Comparison of ENCODE assay signal across 8 mouse cellular contexts in genomic region chr5:121397187-121398145, GRCm38 (mm10). TPM values are rescaled to one million over a fixed set of nuclear protein-coding genes. Genes with fewer than 3 reads are reported as not detected.
DNase-seq lines count a peak whose midpoint lies in the region; ATAC-seq and TF ChIP-seq lines count a peak whose summit lies in the region.

TSS of gene Naa25 (plus strand) at chr5:121397936.

- H3K9ac ChIP-seq in heart, embryonic 11.5 days (ENCODE audit: low read depth, low read length) = peak within 1 kb of the TSS; percentile 90
- H3K9ac ChIP-seq in kidney, embryonic 16.5 days (replicated peaks; ENCODE audit: low read length) = peak within 1 kb of the TSS; percentile 81
- H3K9ac ChIP-seq in liver, adult 2 months (ENCODE audit: low read depth, low read length) = peak within 1 kb of the TSS; percentile 93

- peak; percentile 53; the same call in 1 of the 2 replicates for TF ChIP-seq POLR2A in brain, embryonic 14.5 days (IDR thresholded peaks at IDR 0.05; ENCODE audit: borderline replicate concordance, extremely low read depth, insufficient read depth, insufficient read length, poor library complexity, severe bottlenecking)
- peak; percentile 39; the same call in 1 of the 2 replicates for TF ChIP-seq POLR2A in liver, adult 2 months (IDR thresholded peaks at IDR 0.05; ENCODE audit: extremely low read depth, insufficient read depth, low read length)
- peak; percentile 69 for TF ChIP-seq POLR2A in myocyte (IDR thresholded peaks at IDR 0.05; ENCODE audit: insufficient read length, low read depth)

- peak within 1 kb of the TSS; percentile 93 for H3K4me3 ChIP-seq in C2C12 (ENCODE audit: insufficient read depth, poor library complexity, severe bottlenecking)
- H3K4me3 ChIP-seq in erythroblast, embryonic 14.5 days (replicated peaks) = peak within 1 kb of the TSS; percentile 84
- H3K4me3 ChIP-seq in heart, embryonic 11.5 days (ENCODE audit: low read depth, low read length) = peak within 1 kb of the TSS; percentile 97
- peak within 1 kb of the TSS; percentile 70 for H3K4me3 ChIP-seq in kidney, embryonic 16.5 days (ENCODE audit: low read length)
- H3K4me3 ChIP-seq in liver, adult 2 months (ENCODE audit: insufficient read depth, low read depth, low read length) = peak within 1 kb of the TSS; percentile 90
- H3K4me3 ChIP-seq in myocyte = peak within 1 kb of the TSS; percentile 93

- H3K4me1 ChIP-seq in erythroblast, embryonic 14.5 days (ENCODE audit: control insufficient read depth) = peaks cover 55% of the 10 kb centered on the region
- peaks cover 17% of the 10 kb centered on the region for H3K4me1 ChIP-seq in heart, embryonic 11.5 days (ENCODE audit: control insufficient read depth, insufficient read depth, low read length)
- H3K4me1 ChIP-seq in kidney, embryonic 16.5 days (ENCODE audit: insufficient read depth, low read length) = peaks cover 25% of the 10 kb centered on the region
- H3K4me1 ChIP-seq in liver, adult 2 months (ENCODE audit: control insufficient read depth, insufficient read depth, low read length) = peaks cover 24% of the 10 kb centered on the region

- H3K27ac ChIP-seq in heart, embryonic 11.5 days (ENCODE audit: low read depth, low read length) = peak within 1 kb of the TSS; percentile 86
- peak within 1 kb of the TSS; percentile 91 for H3K27ac ChIP-seq in kidney, embryonic 16.5 days (ENCODE audit: low read length)
- H3K27ac ChIP-seq in liver, adult 2 months (replicated peaks; ENCODE audit: insufficient read depth, low read depth, low read length) = peak within 1 kb of the TSS; percentile 71

- H3K27me3 ChIP-seq in C2C12 (ENCODE audit: control insufficient read depth, insufficient read depth, insufficient read length) = no peaks in the 10 kb centered on the region
- H3K27me3 ChIP-seq in erythroblast, embryonic 14.5 days (ENCODE audit: control insufficient read depth) = no peaks in the 10 kb centered on the region
- no peaks in the 10 kb centered on the region for H3K27me3 ChIP-seq in heart, embryonic 11.5 days (ENCODE audit: control insufficient read depth, insufficient read depth, low read length)
- no peaks in the 10 kb centered on the region for H3K27me3 ChIP-seq in kidney, embryonic 16.5 days (ENCODE audit: insufficient read depth, low read length)
- no peaks in the 10 kb centered on the region for H3K27me3 ChIP-seq in liver, adult 2 months (ENCODE audit: control insufficient read depth, insufficient read depth, low read length)
- no peaks in the 10 kb centered on the region for H3K27me3 ChIP-seq in myocyte (ENCODE audit: control insufficient read depth, insufficient read depth, insufficient read length)
- no peaks in the 10 kb centered on the region for H3K27me3 ChIP-seq in splenic B cell, adult 2 months (ENCODE audit: control insufficient read depth, insufficient read depth, low read length, poor library complexity, severe bottlenecking)

- 9% methylated on average over 52 of the region's 53 CpGs for WGBS in heart, embryonic 11.5 days (ENCODE audit: insufficient replicate concordance)
- WGBS in kidney, embryonic 16.5 days = 10% methylated on average over 53 of the region's 53 CpGs
- 7% methylated on average over 53 of the region's 53 CpGs for WGBS in liver, adult 2 months

- DNase-seq in brain, embryonic 14.5 days (ENCODE audit: low read depth) = peak; percentile 99
- peak; percentile 79 for DNase-seq in liver, adult 2 months (ENCODE audit: extremely low read depth, low read depth, low spot score)
- peak; percentile 98 for DNase-seq in splenic B cell, adult 2 months (ENCODE audit: low read depth, low spot score)

- H3K79me3 ChIP-seq in C2C12 (ENCODE audit: low read depth) = peaks cover 44% of the 10 kb centered on the region

- H3K36me3 ChIP-seq in C2C12 (ENCODE audit: control insufficient read depth, insufficient read depth) (peaks cover 22% of the 10 kb centered on the region), myocyte (ENCODE audit: control insufficient read depth, insufficient read depth) (peaks cover 11% of the 10 kb centered on the region)
- H3K36me3 ChIP-seq in erythroblast, embryonic 14.5 days (ENCODE audit: control insufficient read depth) = peaks cover 25% of the 10 kb centered on the region
- no peaks in the 10 kb centered on the region; the same call in 1 of the 2 replicates for H3K36me3 ChIP-seq in heart, embryonic 11.5 days (ENCODE audit: control insufficient read depth, insufficient read depth, low read length)
- H3K36me3 ChIP-seq in kidney, embryonic 16.5 days (ENCODE audit: insufficient read depth, low read length) = peaks cover 5% of the 10 kb centered on the region; the same call in 1 of the 2 replicates
- no peaks in the 10 kb centered on the region for H3K36me3 ChIP-seq in liver, adult 2 months (ENCODE audit: control insufficient read depth, insufficient read depth, low read length)
- H3K36me3 ChIP-seq in splenic B cell, adult 2 months (ENCODE audit: control insufficient read depth, insufficient read depth, low read length, poor library complexity, severe bottlenecking) = no peaks in the 10 kb centered on the region

- H3K4me2 ChIP-seq in heart, embryonic 11.5 days = peak within 1 kb of the TSS; percentile 95
- peak within 1 kb of the TSS; percentile 92 for H3K4me2 ChIP-seq in kidney, embryonic 16.5 days (replicated peaks; ENCODE audit: low read depth, low read length)
- H3K4me2 ChIP-seq in myocyte (ENCODE audit: low read depth) = peak within 1 kb of the TSS; percentile 92

- H3K79me2 ChIP-seq in C2C12 (ENCODE audit: control insufficient read depth, insufficient read depth) = peaks cover 48% of the 10 kb centered on the region
- H3K79me2 ChIP-seq in liver, adult 2 months (ENCODE audit: control insufficient read depth, insufficient read depth, low read length) = peaks cover 27% of the 10 kb centered on the region
- peaks cover 44% of the 10 kb centered on the region for H3K79me2 ChIP-seq in myocyte (ENCODE audit: control insufficient read depth, insufficient read depth)

- peak within 1 kb of the TSS; percentile 81 for H3ac ChIP-seq in C2C12 (ENCODE audit: control insufficient read depth, insufficient read length, low read depth)
- H3ac ChIP-seq in myocyte (ENCODE audit: control insufficient read depth, insufficient read length) = peak within 1 kb of the TSS; percentile 89

- ATAC-seq in heart, embryonic 11.5 days (replicated peaks; ENCODE audit: insufficient number of reproducible peaks, low FRiP score, low TSS enrichment) = peak; percentile 93
- ATAC-seq in kidney, embryonic 16.5 days (ENCODE audit: low FRiP score, low TSS enrichment) = peak; percentile 95

- no peaks in the 10 kb centered on the region for H3K9me3 ChIP-seq in erythroblast, embryonic 14.5 days (ENCODE audit: control insufficient read depth, low read length)
- no peaks in the 10 kb centered on the region for H3K9me3 ChIP-seq in heart, embryonic 11.5 days (replicated peaks; ENCODE audit: control insufficient read depth, low read length)
- no peaks in the 10 kb centered on the region for H3K9me3 ChIP-seq in kidney, embryonic 16.5 days (ENCODE audit: low read length)

- no peak for TF ChIP-seq CTCF in C2C12 (IDR thresholded peaks at IDR 0.05; ENCODE audit: control insufficient read depth, insufficient read depth, insufficient read length)
- TF ChIP-seq CTCF in brain, embryonic 14.5 days (IDR thresholded peaks at IDR 0.05; ENCODE audit: borderline replicate concordance, extremely low read depth, insufficient read depth, insufficient read length) = no peak
- TF ChIP-seq CTCF in liver, adult 2 months (IDR thresholded peaks at IDR 0.05; ENCODE audit: low read depth, low read length) = no peak

TF ChIP-seq in C2C12, 6 proteins besides CTCF, POLR2A, EP300 and RAD21:
- TF ChIP-seq MAX (IDR thresholded peaks at IDR 0.05) (peak; percentile 69), CEBPB (IDR thresholded peaks at IDR 0.05; ENCODE audit: low read depth) (peak; percentile 15), USF1 (IDR thresholded peaks at IDR 0.05; ENCODE audit: low read depth) (no peak)

TF ChIP-seq in myocyte, 11 proteins besides CTCF, POLR2A, EP300 and RAD21:
- TF ChIP-seq CEBPB (IDR thresholded peaks at IDR 0.05; ENCODE audit: insufficient read depth, poor library complexity, severe bottlenecking) (no peak), TCF3 (IDR thresholded peaks at IDR 0.05; ENCODE audit: insufficient read length, low read depth) (no peak), USF1 (IDR thresholded peaks at IDR 0.05; ENCODE audit: low read depth) (no peak), POLR2AphosphoS2 (IDR thresholded peaks at IDR 0.05; ENCODE audit: insufficient read length, low read depth) (peak; percentile 39), MYOD1 (IDR thresholded peaks at IDR 0.05; ENCODE audit: control insufficient read depth in 1 of 3, insufficient read length in 2 of 3, low read depth in 2 of 3) (no peak), REST (IDR thresholded peaks at IDR 0.05; ENCODE audit: insufficient read depth, insufficient read length) (no peak)
TF ChIP-seq in myocyte: peak in this region for 1.

RNA-seq across cellular contexts. Expression of gene Naa25, which starts in this region (rescaled TPM):
- polyA plus RNA-seq in C2C12 (2012; fragmentation: generic; extraction: Trizol) (16.8 TPM), myocyte (2012; fragmentation: generic; extraction: Trizol) (22.0 TPM)
- polyA plus RNA-seq in brain, embryonic 14.5 days (2012; rRNA removed) = 29.7 and 30.1 TPM in 2 replicates
- polyA plus RNA-seq in erythroblast, embryonic 14.5 days (2012) = 0.10 and 0.11 TPM in 2 replicates
- polyA plus RNA-seq in heart, embryonic 11.5 days (2014; fragmentation: Nextera tagmentation; extraction: Ambion mirVana) = 37.2 and 43.8 TPM in 2 replicates
- 46.5 and 47.5 TPM in 2 replicates for polyA plus RNA-seq in kidney, embryonic 16.5 days (2015; fragmentation: Nextera tagmentation; extraction: Ambion mirVana)
- total RNA-seq in liver, adult 2 months (2014; rRNA removed) = 8.6 and 8.9 TPM in 2 replicates
- 5.8 and 7.6 TPM in 2 replicates for polyA plus RNA-seq in liver, adult 2 months (2012; rRNA removed)

Comparison
In these comparisons a context has a peak if more than half of its experiments do, and no peak if none do; other contexts are left out.
1. Peak in every context shown above with its lines: DNase-seq, ATAC-seq, H3K4me3 ChIP-seq and H3K27ac ChIP-seq.